Mouse (Mus musculus) MEL-GATA-1-ER (cell line): ENCODE data around the gene Defb22.
A peak's percentile ranks its signal among the peaks of the same experiment; 100 is the strongest.

ENCODE experiments used
- DNase-seq: peaks from one replicate; pipeline ENCODE4 v3.0.0-alpha.2; 2012; ENCODE audit warnings: low read depth; ENCODE audit errors: extremely low read depth

Defb22 gene

GRCm38 (mm10) chr2:152442322-152442721 lies 47.6 kb downstream of the Defb22 start:
- no peak for DNase-seq

GRCm38 (mm10) chr2:152439833-152440232 lies 50.1 kb downstream of the Defb22 start:
- no peak for DNase-seq

- DNase-seq, result no peak
Observed at GRCm38 (mm10) chr2:152438963-152439362, 51.0 kb downstream of the Defb22 start.

- DNase-seq, result peak; percentile 53
Observed at GRCm38 (mm10) chr2:152436983-152437860, 52.7 kb downstream of the Defb22 start.

- no peak for DNase-seq
Observed at GRCm38 (mm10) chr2:152436405-152436901, 53.5 kb downstream of the Defb22 start.
